Mouse (Mus musculus): ENCODE results near the gene Uvssa. TPM values are rescaled to one million over a fixed set of nuclear protein-coding genes. Genes with fewer than 3 reads are reported as not detected.
A peak's percentile ranks its signal among the peaks of the same experiment; 100 is the strongest.

Gene Uvssa
- total RNA-seq, 2 experiments from 2014 or later: 5.9 to 7.0 TPM

GRCm38 (mm10) chr5:33395693-33396092, 17.3 kb downstream of the Uvssa start:
- TF ChIP-seq CTCF (conservative IDR thresholded peaks at IDR 0.05): no peak
- H3K4me3 ChIP-seq: no peak overlapping the region
- H3K27ac ChIP-seq: no peak overlapping the region
- no peak for DNase-seq (ENCODE audit: low spot score in 2 of 2)

- TF ChIP-seq CTCF (conservative IDR thresholded peaks at IDR 0.05): no peak
- Histone ChIP-seq H3K4me3 (no peak overlapping the region), H3K27ac (no peak overlapping the region)
- DNase-seq (ENCODE audit: low spot score in 2 of 2): peak; percentile 19 to 37
These were observed 18.5 kb downstream of the Uvssa start for GRCm38 (mm10) chr5:33396828-33397227.

- no peak overlapping the region for H3K4me3 ChIP-seq
- TF ChIP-seq CTCF (conservative IDR thresholded peaks at IDR 0.05): no peak
- DNase-seq (ENCODE audit: low spot score in 2 of 2): no peak
- H3K27ac ChIP-seq: no peak overlapping the region
These were observed 22.5 kb downstream of the Uvssa start for GRCm38 (mm10) chr5:33400819-33401218.

GRCm38 (mm10) chr5:33420313-33420712, 42.0 kb downstream of the Uvssa start:
- no peak overlapping the region for H3K27ac ChIP-seq
- DNase-seq (ENCODE audit: low spot score in 2 of 2): no peak
- no peak overlapping the region for H3K4me3 ChIP-seq
- no peak for TF ChIP-seq CTCF (conservative IDR thresholded peaks at IDR 0.05)

- TF ChIP-seq CTCF (conservative IDR thresholded peaks at IDR 0.05): no peak
- no peak for DNase-seq (ENCODE audit: low spot score in 2 of 2)
- Histone ChIP-seq H3K4me3 (no peak overlapping the region), H3K27ac (no peak overlapping the region)
These were observed 49.1 kb downstream of the Uvssa start for GRCm38 (mm10) chr5:33427461-33427860.

- DNase-seq (ENCODE audit: low spot score in 2 of 2): no peak
- H3K27ac ChIP-seq: no peak overlapping the region
- H3K4me3 ChIP-seq: no peak overlapping the region
- TF ChIP-seq CTCF (conservative IDR thresholded peaks at IDR 0.05): no peak
These were observed 51.8 kb downstream of the Uvssa start for GRCm38 (mm10) chr5:33430106-33430505.

GRCm38 (mm10) chr5:33430511-33431172, 52.3 kb downstream of the Uvssa start:
- Histone ChIP-seq H3K27ac (no peak overlapping the region), H3K4me3 (no peak overlapping the region; the same call in 1 of the 2 replicates)
- no peak for TF ChIP-seq CTCF (conservative IDR thresholded peaks at IDR 0.05)
- DNase-seq (ENCODE audit: low spot score in 2 of 2): no peak

- no peak for DNase-seq (ENCODE audit: low spot score in 2 of 2)
- H3K4me3 ChIP-seq: no peak overlapping the region; the same call in 1 of the 2 replicates
- TF ChIP-seq CTCF (conservative IDR thresholded peaks at IDR 0.05): no peak
- H3K27ac ChIP-seq: no peak overlapping the region
These were observed 53.0 kb downstream of the Uvssa start for GRCm38 (mm10) chr5:33431173-33432005.

GRCm38 (mm10) chr5:33432057-33432935, 53.9 kb downstream of the Uvssa start:
- Histone ChIP-seq H3K4me3 (no peak overlapping the region), H3K27ac (no peak overlapping the region)
- no peak for TF ChIP-seq CTCF (conservative IDR thresholded peaks at IDR 0.05)
- DNase-seq (ENCODE audit: low spot score in 2 of 2): no peak

GRCm38 (mm10) chr5:33433201-33434138, 55.1 kb downstream of the Uvssa start, which contains the start of gene Nkx1-1:
TSS of gene Nkx1-1 (minus strand) at chr5:33433976.
- TF ChIP-seq CTCF (conservative IDR thresholded peaks at IDR 0.05): no peak
- H3K27ac ChIP-seq: no peak within 1 kb of the TSS
- H3K4me3 ChIP-seq: no peak within 1 kb of the TSS
- DNase-seq (ENCODE audit: low spot score in 2 of 2): no peak

- Histone ChIP-seq H3K4me3 (no peak overlapping the region), H3K27ac (no peak overlapping the region)
- no peak for DNase-seq (ENCODE audit: low spot score in 2 of 2)
- TF ChIP-seq CTCF (conservative IDR thresholded peaks at IDR 0.05): no peak
These were observed 55.9 kb downstream of the Uvssa start for GRCm38 (mm10) chr5:33434141-33434780.
